Mouse (Mus musculus) C3H10T1/2 (cell line): ENCODE measurements around the gene Cdk8. TPM values are rescaled to one million over a fixed set of nuclear protein-coding genes. Genes with fewer than 3 reads are reported as not detected.

Source experiments
- polyA plus RNA-seq, 2 experiments: library from polyadenylated mRNA; unstranded; fragments of >200 nt; fragmentation: generic; extraction: Trizol; gene quantifications; one replicate each; pipeline ENCODE4 v1.2.1; 2012; ENCODE audit warnings: missing spikeins in 2 of 2

Gene Cdk8
- 1 to 10 TPM; 1.2 to 6.9 TPM for polyA plus RNA-seq

DNA sequence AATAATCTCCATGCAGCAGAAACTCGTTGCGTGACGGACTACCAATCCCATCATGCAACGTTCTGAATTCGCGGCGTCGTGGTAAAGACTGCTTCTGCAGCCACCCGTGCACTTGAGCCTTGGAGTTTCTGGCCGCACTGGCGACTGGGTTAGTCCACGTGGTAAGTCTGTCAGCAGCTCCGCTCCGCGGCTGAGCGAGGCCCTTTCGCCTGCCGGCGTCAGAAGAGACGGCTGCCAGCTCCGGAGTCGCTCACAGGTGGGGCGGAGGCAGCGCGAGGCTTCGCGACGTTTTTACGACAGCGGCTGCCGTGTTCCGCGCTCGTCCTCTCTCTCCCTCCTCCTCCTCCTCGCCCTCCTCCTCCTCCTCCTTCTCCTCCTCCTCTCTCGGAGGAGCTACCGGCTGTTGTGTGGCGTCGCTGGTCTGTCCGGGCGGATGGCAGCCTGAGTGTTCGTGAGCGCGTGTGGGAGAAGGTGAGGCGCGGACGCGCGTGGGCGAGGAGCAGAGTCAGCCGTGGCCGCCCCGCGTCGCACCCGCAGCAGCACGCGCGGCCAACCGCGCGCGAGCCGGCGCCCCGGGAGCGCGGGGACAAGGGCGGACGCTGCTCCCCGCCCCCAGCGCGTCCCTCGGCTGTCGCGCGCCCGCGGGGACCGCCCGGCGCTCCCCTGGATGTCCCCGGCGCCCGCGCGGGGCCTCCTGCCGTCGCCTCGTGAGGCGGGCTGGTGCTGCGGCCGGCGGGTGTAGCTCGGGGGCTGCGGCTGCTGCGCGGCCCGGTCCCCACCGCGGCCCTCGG, at the start of gene Cdk8:
Gene Cdk8, plus strand, starts transcription at position 367 of the 791 bp plus-strand sequence.

GRCm38 (mm10) chr5:146185204-146185603, 45.8 kb upstream of the Cdk8 start, which contains the start of gene 1700001J03Rik:
Gene 1700001J03Rik, minus strand, starts transcription at chr5:146185304.

DNA sequence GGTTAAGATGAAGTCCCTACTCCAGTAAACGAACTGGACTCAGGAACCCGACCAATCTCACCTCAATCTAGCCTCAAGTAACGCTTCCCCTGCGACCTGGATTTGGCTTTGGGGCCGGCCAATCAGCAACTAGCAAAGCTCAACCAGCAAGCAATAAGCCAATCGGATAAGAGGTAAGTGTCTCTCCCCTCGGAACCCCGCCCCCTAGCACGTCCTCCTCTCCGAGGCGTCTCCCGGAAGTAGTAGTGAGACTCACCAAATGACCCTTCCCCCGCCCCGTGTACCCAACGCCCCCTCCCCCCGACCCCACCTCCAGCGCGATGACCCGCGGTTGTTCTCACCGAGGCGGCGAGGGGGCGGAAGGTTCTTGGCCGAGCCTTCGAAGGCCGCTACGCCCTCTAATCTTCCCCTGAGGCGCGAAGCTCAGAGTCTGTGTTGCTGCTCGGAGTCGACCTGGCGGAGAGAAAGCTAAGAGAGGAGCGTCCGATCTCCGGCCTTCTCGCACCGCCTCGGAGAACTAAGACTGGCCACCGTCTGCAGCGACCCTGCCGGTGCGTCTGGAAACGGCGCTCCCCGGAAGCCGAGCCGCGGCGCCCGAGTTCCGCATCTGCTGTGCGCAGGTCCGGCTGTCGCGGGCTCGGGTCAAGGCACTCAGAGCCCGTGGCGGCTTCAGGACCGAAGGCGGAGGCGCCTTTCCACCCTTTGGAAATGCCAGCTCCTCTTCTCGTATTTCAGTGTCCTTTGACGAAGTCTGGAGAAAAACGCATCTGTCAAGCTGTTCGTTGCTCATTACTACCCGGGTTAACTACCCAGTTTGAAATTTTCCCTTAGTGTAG, 9.9 kb upstream of the Cdk8 start, which contains the start of gene Rnf6:
Gene Rnf6, minus strand, starts transcription at position 677 of the 836 bp plus-strand sequence.

Other genes with a start within 250 kb of the Cdk8 start
- gene Cyp3a25, start 221.6 kb upstream of the Cdk8 start, polyA plus RNA-seq: not detected
- not detected for gene Cyp3a59, start 152.0 kb upstream of the Cdk8 start, polyA plus RNA-seq
- not detected for gene Gm5565, start 70.7 kb upstream of the Cdk8 start, polyA plus RNA-seq
- not detected for gene Gm6309, start 60.5 kb upstream of the Cdk8 start, polyA plus RNA-seq
- gene 1700001J03Rik, start 45.9 kb upstream of the Cdk8 start, polyA plus RNA-seq: not detected
- gene Rnf6, start 9.7 kb upstream of the Cdk8 start, polyA plus RNA-seq: 10 to 100 TPM in 1 of 2 experiments, under 1 TPM in 1; 0.83 to 13.3 TPM
- gene Wasf3, start 153.8 kb downstream of the Cdk8 start, polyA plus RNA-seq: not detected